Mouse (Mus musculus): ENCODE results near the gene Mcm10. TPM values are rescaled to one million over a fixed set of nuclear protein-coding genes. Genes with fewer than 3 reads are reported as not detected.

Gene Mcm10
- total RNA-seq, 2 experiments from 2014 or later: 3.4 to 4.0 TPM

GRCm38 (mm10) chr2:5033546-5034420 is 21.2 kb upstream of the Mcm10 start:
- DNase-seq: peak; percentile 34
- intact Hi-C loops (cut with DNase I): no loop called here

- DNase-seq: no peak
- intact Hi-C loops (cut with DNase I): no loop called here
These were observed 20.1 kb upstream of the Mcm10 start for GRCm38 (mm10) chr2:5032665-5033064.

GRCm38 (mm10) chr2:5031215-5031614 is 18.6 kb upstream of the Mcm10 start:
- intact Hi-C loops (cut with DNase I): no loop called here
- DNase-seq: peak; percentile 52

GRCm38 (mm10) chr2:5029808-5030207 is 17.2 kb upstream of the Mcm10 start:
- intact Hi-C loops (cut with DNase I): no loop called here
- no peak for DNase-seq

- intact Hi-C loops (cut with DNase I): no loop called here
- no peak for DNase-seq
These were observed 15.5 kb upstream of the Mcm10 start for GRCm38 (mm10) chr2:5028047-5028446.

- DNase-seq: no peak
- intact Hi-C loops (cut with DNase I): no loop called here
These were observed 14.5 kb upstream of the Mcm10 start for GRCm38 (mm10) chr2:5027057-5027456.

- intact Hi-C loops (cut with DNase I): no loop called here
- DNase-seq: no peak
These were observed 12.7 kb upstream of the Mcm10 start for GRCm38 (mm10) chr2:5025162-5025733.

GRCm38 (mm10) chr2:5023699-5024399 is 11.3 kb upstream of the Mcm10 start:
- DNase-seq: no peak
- intact Hi-C loops (cut with DNase I): no loop called here

GRCm38 (mm10) chr2:5023275-5023674 is 10.7 kb upstream of the Mcm10 start:
- DNase-seq: no peak
- intact Hi-C loops (cut with DNase I): no loop called here

- intact Hi-C loops (cut with DNase I): no loop called here
- DNase-seq: no peak
These were observed 7.1 kb upstream of the Mcm10 start for GRCm38 (mm10) chr2:5019708-5020107.

GRCm38 (mm10) chr2:5016922-5017321 is 4.3 kb upstream of the Mcm10 start:
- DNase-seq: no peak
- intact Hi-C loops (cut with DNase I): no loop called here

GRCm38 (mm10) chr2:5015527-5015926 is 2.9 kb upstream of the Mcm10 start:
- intact Hi-C loops (cut with DNase I): no loop called here
- no peak for DNase-seq

GRCm38 (mm10) chr2:5014616-5015015 is 2.0 kb upstream of the Mcm10 start:
- intact Hi-C loops (cut with DNase I): no loop called here
- DNase-seq: no peak

- no peak for DNase-seq
- intact Hi-C loops (cut with DNase I): no loop called here
These were observed 597 bp downstream of the Mcm10 start for GRCm38 (mm10) chr2:5011898-5012490.

- no peak for DNase-seq
- intact Hi-C loops (cut with DNase I): no loop called here
These were observed 5.5 kb downstream of the Mcm10 start for GRCm38 (mm10) chr2:5007107-5007506.

GRCm38 (mm10) chr2:5001266-5001665 is 11.3 kb downstream of the Mcm10 start:
- no peak for DNase-seq
- intact Hi-C loops (cut with DNase I): no loop called here

- DNase-seq: no peak
- intact Hi-C loops (cut with DNase I): no loop called here
These were observed 13.7 kb downstream of the Mcm10 start for GRCm38 (mm10) chr2:4998905-4999304.

- DNase-seq: no peak
These were observed 16.2 kb downstream of the Mcm10 start for GRCm38 (mm10) chr2:4996421-4996824.

GRCm38 (mm10) chr2:4995646-4996045 is 16.9 kb downstream of the Mcm10 start:
- DNase-seq: no peak
- intact Hi-C loops (cut with DNase I): no loop called here

More at GRCm38 (mm10) chr2:4996421-4996824, 16.2 kb downstream of the Mcm10 start:
- intact Hi-C loops (cut with DNase I): no loop called here

GRCm38 (mm10) chr2:4994436-4994835 is 18.2 kb downstream of the Mcm10 start:
- intact Hi-C loops (cut with DNase I): no loop called here

GRCm38 (mm10) chr2:4993584-4993983 is 19.0 kb downstream of the Mcm10 start:
- intact Hi-C loops (cut with DNase I): no loop called here
- DNase-seq: no peak

More at GRCm38 (mm10) chr2:4994436-4994835, 18.2 kb downstream of the Mcm10 start:
- no peak for DNase-seq
